Mouse (Mus musculus): ENCODE measurements at regions not wholly inside any gene's neighbourhood (a gene's known extent, or its start where the extent isn't known, plus 50 kb on each side); places are given as distances from the start of the nearest gene placed in this dataset.
"Not testable (repeated sequence)": the region's sequence is repeated elsewhere in the genome, so short reads cannot be mapped to it uniquely, and the experiment has no call there.

- intact Hi-C loops (cut with DNase I), result no loop called here
- peak; percentile 3 to 15 for DNase-seq (ENCODE audit: low spot score in 2 of 2)
Observed at GRCm38 (mm10) chr10:37739024-37739423, 600.3 kb upstream of the Marcks start.

GRCm38 (mm10) chr10:37725609-37726008 is 586.9 kb upstream of the Marcks start:
- no peak for DNase-seq (ENCODE audit: low spot score in 2 of 2)
- intact Hi-C loops (cut with DNase I), result no loop called here

GRCm38 (mm10) chr10:37724994-37725393 is 586.3 kb upstream of the Marcks start:
- DNase-seq (ENCODE audit: low spot score in 2 of 2); intact Hi-C loops (cut with DNase I): not testable (repeated sequence)

- peak in 1 of 2 experiments; percentile 3 for DNase-seq (ENCODE audit: low spot score in 2 of 2)
- intact Hi-C loops (cut with DNase I), result no loop called here
Observed at GRCm38 (mm10) chr10:37720748-37721147, 582.0 kb upstream of the Marcks start.

- no peak for DNase-seq (ENCODE audit: low spot score in 2 of 2)
- intact Hi-C loops (cut with DNase I), result no loop called here
Observed at GRCm38 (mm10) chr10:37716946-37717345, 578.2 kb upstream of the Marcks start.

- no peak for DNase-seq (ENCODE audit: low spot score in 2 of 2)
- intact Hi-C loops (cut with DNase I), result no loop called here
Observed at GRCm38 (mm10) chr10:37711459-37711858, 572.7 kb upstream of the Marcks start.

- intact Hi-C loops (cut with DNase I), result no loop called here
- peak in 1 of 2 experiments; percentile 10 for DNase-seq (ENCODE audit: low spot score in 2 of 2)
Observed at GRCm38 (mm10) chr10:37694041-37694690, 555.4 kb upstream of the Marcks start.

- intact Hi-C loops (cut with DNase I), result no loop called here
- no peak for DNase-seq (ENCODE audit: low spot score in 2 of 2)
Observed at GRCm38 (mm10) chr10:37692851-37693250, 554.1 kb upstream of the Marcks start.

- peak; percentile 9 to 20 for DNase-seq (ENCODE audit: low spot score in 2 of 2)
Observed at GRCm38 (mm10) chr10:37691939-37692338, 553.2 kb upstream of the Marcks start.

GRCm38 (mm10) chr10:37683101-37683500 is 544.4 kb upstream of the Marcks start:
- intact Hi-C loops (cut with DNase I), result no loop called here
- peak in 1 of 2 experiments; percentile 10 for DNase-seq (ENCODE audit: low spot score in 2 of 2)

More at GRCm38 (mm10) chr10:37691939-37692338, 553.2 kb upstream of the Marcks start:
- intact Hi-C loops (cut with DNase I), result no loop called here

- intact Hi-C loops (cut with DNase I), result no loop called here
- no peak for DNase-seq (ENCODE audit: low spot score in 2 of 2)
Observed at GRCm38 (mm10) chr10:37680601-37681000, 541.9 kb upstream of the Marcks start.

- no peak for DNase-seq (ENCODE audit: low spot score in 2 of 2)
- intact Hi-C loops (cut with DNase I), result no loop called here
Observed at GRCm38 (mm10) chr10:37677826-37678225, 539.1 kb upstream of the Marcks start.

GRCm38 (mm10) chr10:37668827-37669226 is 530.1 kb upstream of the Marcks start:
- intact Hi-C loops (cut with DNase I), result no loop called here
- DNase-seq (ENCODE audit: low spot score in 2 of 2), result peak in 1 of 2 experiments; percentile 5

- DNase-seq (ENCODE audit: low spot score in 2 of 2), result no peak
- intact Hi-C loops (cut with DNase I), result no loop called here
Observed at GRCm38 (mm10) chr10:37667031-37667745, 528.5 kb upstream of the Marcks start.

- no peak for DNase-seq (ENCODE audit: low spot score in 2 of 2)
- intact Hi-C loops (cut with DNase I), result no loop called here
Observed at GRCm38 (mm10) chr10:37666535-37666934, 527.8 kb upstream of the Marcks start.

- intact Hi-C loops (cut with DNase I), result no loop called here
- DNase-seq (ENCODE audit: low spot score in 2 of 2), result no peak
Observed at GRCm38 (mm10) chr10:37637001-37637562, 498.4 kb upstream of the Marcks start.

- intact Hi-C loops (cut with DNase I), result no loop called here
- no peak for DNase-seq (ENCODE audit: low spot score in 2 of 2)
Observed at GRCm38 (mm10) chr10:37636421-37636820, 497.7 kb upstream of the Marcks start.

GRCm38 (mm10) chr10:37630403-37630802 is 491.7 kb upstream of the Marcks start:
- no peak for DNase-seq (ENCODE audit: low spot score in 2 of 2)
- intact Hi-C loops (cut with DNase I), result no loop called here

- intact Hi-C loops (cut with DNase I), result no loop called here
- no peak for DNase-seq (ENCODE audit: low spot score in 2 of 2)
Observed at GRCm38 (mm10) chr10:37627900-37628299, 489.2 kb upstream of the Marcks start.

GRCm38 (mm10) chr10:37626758-37627201 is 488.1 kb upstream of the Marcks start:
- DNase-seq (ENCODE audit: low spot score in 2 of 2), result no peak
- intact Hi-C loops (cut with DNase I), result no loop called here
